ENCODE assay signal across 13 mouse cellular contexts in the genomic region with DNA sequence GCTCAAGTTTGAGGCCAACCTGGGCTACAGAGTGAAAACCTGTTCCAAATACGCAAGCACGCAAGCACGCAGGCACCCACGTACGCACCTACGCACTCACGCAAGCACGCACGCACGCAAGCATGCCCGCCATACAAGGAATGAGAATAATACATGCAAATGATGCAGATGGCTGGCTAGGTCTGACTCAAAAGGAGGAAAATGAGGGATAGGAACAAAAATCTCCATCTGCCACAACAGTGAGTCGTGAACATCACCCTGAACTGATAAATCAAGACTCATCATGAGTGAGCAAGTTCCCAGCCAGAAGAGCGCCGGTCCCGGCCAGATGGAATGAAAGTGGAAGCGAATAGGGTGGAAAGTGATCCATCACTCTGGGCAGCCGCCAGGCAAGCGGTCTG. TPM values are rescaled to one million over a fixed set of nuclear protein-coding genes. Genes with fewer than 3 reads are reported as not detected.
DNase-seq lines count a peak whose midpoint lies in the region; ATAC-seq lines count a peak whose summit lies in the region.
"Had no signal": no experiment of that assay in that cellular context is flagged by ENCODE, and none has a peak within 500 bp of the region (broad histone marks: within the 10 kb centered on the region; RNA-seq: fewer than 3 reads in every experiment).

No protein-coding gene starts in this region.

- H3K36me3 ChIP-seq in megakaryocyte, embryonic 14.5 days (replicated peaks; ENCODE audit: low read length), result peaks cover 9% of the 10 kb centered on the region
- H3K36me3 ChIP-seq: heart, embryonic 13.5 days had no signal

- no peaks in the 10 kb centered on the region for H3K27me3 ChIP-seq in megakaryocyte, embryonic 14.5 days (replicated peaks)
- H3K27me3 ChIP-seq: heart, embryonic 13.5 days had no signal

- no peak for ATAC-seq in megakaryocyte, adult 5-6 weeks (ENCODE audit: poor library complexity, severe bottlenecking)
- ATAC-seq: activated CD4-positive, CD25-positive, alpha-beta regulatory T cell, adult 4 months; intestine, embryonic 16.5 days had no signal

- no peaks in the 10 kb centered on the region for H3K9me3 ChIP-seq in megakaryocyte, embryonic 14.5 days
- H3K9me3 ChIP-seq: heart, embryonic 13.5 days had no signal

- H3K4me3 ChIP-seq in megakaryocyte, embryonic 14.5 days (replicated peaks), result peak overlapping the region; percentile 80
- H3K4me3 ChIP-seq: erythroblast, embryonic 14.5 days; heart, embryonic 13.5 days had no signal

- peak; percentile 29 for DNase-seq in cerebellum, postnatal 14 days
- no peak for DNase-seq in cerebellum, adult 11-12 months
- DNase-seq in layer of hippocampus, postnatal 36 days, result peak; percentile 64 to 72
- peak; percentile 38 for DNase-seq in right cerebral cortex, postnatal 4 days
- DNase-seq in lung, postnatal 10 days, result no peak
- DNase-seq in adrenal gland, postnatal 14 days, result no peak
- DNase-seq: cerebellum, adult 2 months had no signal

- H3K4me1 ChIP-seq in megakaryocyte, embryonic 14.5 days, result peaks cover 88% of the 10 kb centered on the region

RNA-seq across cellular contexts. Expression of gene Ankrd33b, which starts 22.7 kb away (rescaled TPM):
- polyA plus RNA-seq in megakaryocyte, embryonic 14.5 days (2012; ENCODE audit: insufficient read depth, low replicate concordance), result 6.1 and 23.0 TPM in 2 replicates
- 4.8 and 5.1 TPM in 2 replicates for total RNA-seq in megakaryocyte, adult 5-6 weeks (2015)
- total RNA-seq in megakaryocyte, adult 5-6 weeks (2017), result 5.8 and 9.1 TPM in 2 replicates
- total RNA-seq in layer of hippocampus, postnatal 36 days (2021), result 10 to 100 TPM; 53.2 to 54.2 TPM
- total RNA-seq in adrenal gland, postnatal 14 days (2021), result 1.6 and 1.9 TPM in 2 replicates

Comparison
In these comparisons a context has a peak if more than half of its experiments do, and no peak if none do; other contexts are left out.
1. DNase-seq: peak in cerebellum, postnatal 14 days (2 of 2), layer of hippocampus, postnatal 36 days (2 of 2) and right cerebral cortex, postnatal 4 days (single experiment); none in cerebellum, adult 11-12 months (single experiment), lung, postnatal 10 days (single experiment) and adrenal gland, postnatal 14 days (single experiment).
2. RNA of gene Ankrd33b, which starts 22.7 kb away (total RNA-seq): 53.2 to 54.2 TPM in layer of hippocampus, postnatal 36 days; 4.8 to 9.1 TPM in megakaryocyte, adult 5-6 weeks and 1.6 to 1.9 TPM in adrenal gland, postnatal 14 days; every median in the first group is over 4 times any median in the second.